Mouse (Mus musculus): ENCODE data around the gene Twf1. TPM values are rescaled to one million over a fixed set of nuclear protein-coding genes. Genes with fewer than 3 reads are reported as not detected.

The Twf1 gene
- total RNA-seq, 2 experiments from 2014 or later: 5.1 to 8.2 TPM

- no peak for DNase-seq (ENCODE audit: low spot score)
These were observed 15.0 kb downstream of the Twf1 start for GRCm38 (mm10) chr15:94574566-94575268.

GRCm38 (mm10) chr15:94572746-94573145 lies 16.9 kb downstream of the Twf1 start:
- no peak for DNase-seq (ENCODE audit: low spot score)

GRCm38 (mm10) chr15:94571501-94571900 lies 18.2 kb downstream of the Twf1 start:
- no peak for DNase-seq (ENCODE audit: low spot score)

GRCm38 (mm10) chr15:94568496-94569182 lies 21.1 kb downstream of the Twf1 start:
- DNase-seq (ENCODE audit: low spot score): no peak

DNA sequence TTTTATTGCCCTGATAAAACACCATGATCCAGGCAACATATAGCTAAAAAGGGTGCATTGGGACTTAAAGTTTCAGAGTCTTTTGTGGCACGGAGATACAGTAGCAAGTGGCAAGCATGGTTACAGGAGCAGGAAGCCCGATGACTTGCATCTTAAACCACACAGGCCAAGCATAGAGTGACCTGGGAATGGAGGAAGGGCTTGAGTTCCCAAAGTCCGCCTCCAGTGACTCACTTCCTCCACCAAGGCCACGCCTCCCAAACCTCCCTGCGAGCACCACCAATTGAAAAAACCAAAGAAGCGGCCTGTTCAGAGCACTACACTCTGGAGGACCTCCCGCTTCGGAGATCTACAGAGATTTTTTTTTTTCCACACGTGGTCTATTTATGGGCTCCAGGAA lies 23.8 kb downstream of the Twf1 start:
- DNase-seq (ENCODE audit: low spot score): no peak

GRCm38 (mm10) chr15:94564909-94565308 lies 24.8 kb downstream of the Twf1 start:
- DNase-seq (ENCODE audit: low spot score): no peak

GRCm38 (mm10) chr15:94558895-94559656 lies 30.6 kb downstream of the Twf1 start:
- no peak for DNase-seq (ENCODE audit: low spot score)

DNA sequence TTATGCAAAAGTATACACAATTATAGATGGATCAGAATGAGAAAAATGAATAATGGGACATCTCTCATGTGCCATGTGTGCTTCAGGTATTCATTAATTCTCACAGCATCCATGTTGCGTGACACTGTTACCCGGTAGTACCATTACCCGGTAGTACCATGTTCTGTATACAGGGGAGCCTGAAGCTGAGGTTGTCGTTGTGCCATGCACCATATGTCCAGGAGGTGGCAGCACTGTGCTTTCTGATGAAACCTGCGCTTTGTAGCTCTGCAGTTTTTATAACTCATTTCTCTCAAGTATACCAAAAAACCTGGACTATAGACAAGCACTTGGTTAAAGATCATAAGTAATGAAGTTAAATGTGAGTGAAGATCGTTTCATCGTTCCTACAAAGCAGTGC lies 32.2 kb downstream of the Twf1 start:
- peak; percentile 80 for DNase-seq (ENCODE audit: low spot score)

DNA sequence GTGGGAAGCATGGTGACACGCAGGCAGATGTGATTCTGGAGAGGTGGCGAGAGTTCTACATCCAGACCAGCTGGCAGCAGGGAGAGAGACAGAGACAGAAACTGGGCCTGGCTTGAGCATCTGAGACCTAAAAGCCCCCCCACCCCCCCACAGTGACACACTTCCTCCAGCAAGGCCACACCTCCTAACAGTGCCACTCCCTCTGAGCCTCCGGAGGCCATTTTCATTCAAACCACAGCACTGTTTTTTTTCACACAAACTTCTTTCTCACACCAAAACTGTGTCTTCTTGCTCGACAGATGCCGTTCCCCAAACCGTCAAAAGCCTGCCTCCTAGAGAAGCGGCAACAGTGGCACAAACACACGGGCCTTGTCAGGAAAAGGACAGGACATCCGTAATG lies 36.2 kb downstream of the Twf1 start:
- no peak for DNase-seq (ENCODE audit: low spot score)

GRCm38 (mm10) chr15:94544844-94545243 lies 44.8 kb downstream of the Twf1 start:
- no peak for DNase-seq (ENCODE audit: low spot score)

DNA sequence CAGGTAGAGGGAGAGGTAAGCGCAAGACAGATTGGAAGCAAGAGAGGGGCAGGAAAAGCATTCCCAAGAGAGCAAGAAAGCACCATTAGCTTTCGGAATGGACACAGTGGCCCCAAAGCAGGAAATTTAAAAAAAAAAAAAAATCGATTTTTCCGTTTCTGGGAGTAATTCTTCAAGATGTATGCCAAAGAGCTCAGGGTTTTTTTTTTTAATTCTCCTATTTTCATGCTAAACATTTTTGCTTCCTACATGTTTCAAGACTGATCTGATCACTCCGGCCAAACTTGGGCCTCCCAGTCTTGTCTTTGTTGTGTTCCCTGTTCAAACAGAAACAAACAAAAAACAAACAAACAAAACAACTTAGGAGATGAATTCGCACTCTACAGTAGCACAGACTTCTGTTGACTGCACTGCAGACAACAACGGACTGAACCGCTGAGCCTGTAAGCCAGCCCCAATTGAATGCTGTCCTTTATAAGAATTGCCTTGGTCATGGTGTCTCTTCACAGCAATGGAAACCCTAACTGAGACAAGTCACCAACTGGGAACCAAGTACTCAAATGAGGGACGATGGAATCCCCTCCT lies 45.5 kb downstream of the Twf1 start:
- no peak for DNase-seq (ENCODE audit: low spot score)

DNA sequence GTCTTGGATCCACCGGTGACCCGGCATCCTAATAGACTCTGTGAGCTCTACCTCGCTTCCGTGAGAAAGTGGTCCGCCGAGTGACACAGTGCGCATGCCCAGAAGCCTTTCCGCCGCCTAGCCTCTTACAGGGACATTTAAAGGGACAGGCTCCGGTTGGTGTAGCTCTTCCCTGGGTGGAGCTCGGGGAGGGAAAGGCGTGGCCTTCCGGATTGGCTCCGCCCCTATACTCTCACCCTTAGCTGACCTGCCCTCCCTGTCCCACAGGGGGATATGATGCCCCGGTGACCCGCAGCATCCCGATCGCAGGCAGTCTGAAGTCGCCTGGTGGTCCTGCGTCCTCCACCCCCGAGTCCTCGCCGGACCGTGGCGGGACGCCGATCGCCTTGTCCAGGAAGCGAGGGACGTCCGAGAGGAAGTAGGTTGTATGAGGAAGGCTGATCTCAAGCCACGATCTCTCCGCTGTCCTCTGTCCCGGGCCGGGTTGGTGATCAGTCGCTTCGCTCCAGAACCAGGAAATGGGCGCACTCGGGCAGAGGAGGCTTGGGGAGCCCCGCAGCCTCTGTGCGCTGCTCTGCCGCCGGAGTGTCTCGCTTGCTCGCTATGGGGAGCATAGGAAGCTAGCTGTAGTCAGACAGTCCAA lies 46.2 kb downstream of the Twf1 start, which contains the start of the genes Pus7l and Irak4:
Gene Pus7l, minus strand, starts transcription at position 139 of the 643 bp plus-strand sequence.
Gene Irak4, plus strand, starts transcription at position 235 of the 643 bp plus-strand sequence.
- DNase-seq (ENCODE audit: low spot score): peak; percentile 93

DNA sequence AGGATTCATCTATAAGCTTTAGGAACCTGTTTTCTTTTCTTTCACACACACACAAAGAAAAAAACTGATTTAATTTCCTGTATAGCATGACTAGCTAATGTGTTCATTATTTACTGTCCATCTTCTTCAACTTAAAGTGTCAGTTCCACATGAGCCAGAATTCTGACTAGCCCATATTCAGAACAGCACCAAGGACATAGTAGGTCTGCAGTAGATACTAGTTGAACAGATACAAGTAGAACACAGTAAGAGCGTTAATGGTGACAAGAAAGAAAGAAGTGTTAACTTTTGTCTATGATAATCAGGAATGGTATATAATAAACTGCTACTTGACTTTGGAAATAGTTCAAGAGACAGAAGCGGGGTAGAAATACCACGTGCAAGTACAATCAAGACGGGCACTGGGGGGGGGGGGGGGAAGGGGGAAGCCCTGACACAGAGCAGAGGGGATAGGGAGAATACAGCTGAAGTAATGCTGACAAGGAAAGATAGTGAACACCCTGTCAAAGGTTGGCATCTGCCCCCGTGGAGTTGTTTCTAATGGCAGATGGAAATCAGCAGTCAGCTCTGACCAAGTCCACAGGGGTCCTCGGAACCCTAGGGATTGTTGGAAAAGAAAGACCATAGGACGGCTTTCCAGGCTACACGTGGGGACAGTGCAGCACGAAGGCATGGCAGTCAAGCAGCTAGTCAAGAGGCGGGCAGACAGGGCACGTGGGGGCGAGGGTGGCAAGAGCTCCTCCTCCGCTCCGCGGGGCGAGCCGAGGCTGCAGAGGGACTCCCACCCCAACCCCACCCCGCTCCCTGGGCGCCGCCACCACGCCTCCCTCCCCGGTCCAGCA lies 46.9 kb downstream of the Twf1 start:
- no peak for DNase-seq (ENCODE audit: low spot score)

DNA sequence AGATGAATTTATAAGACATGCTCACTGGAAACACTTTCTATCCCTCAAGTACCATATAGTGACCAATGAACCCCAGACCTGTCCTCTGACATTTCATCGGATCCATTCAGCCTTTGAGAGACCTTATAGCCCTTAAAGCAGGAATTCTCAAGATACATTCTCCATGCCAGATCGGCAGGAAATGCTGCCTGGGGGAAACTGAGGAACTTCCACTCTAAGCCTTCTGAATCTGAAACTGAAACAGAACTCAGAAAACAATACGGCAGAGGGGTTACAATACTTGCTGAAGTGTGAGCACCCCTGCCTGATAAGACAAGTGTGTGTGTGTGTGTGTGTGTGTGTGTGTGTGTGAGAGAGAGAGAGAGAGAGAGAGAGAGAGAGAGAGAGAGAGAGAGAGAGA lies 50.4 kb downstream of the Twf1 start:
- DNase-seq (ENCODE audit: low spot score): no peak

- DNase-seq (ENCODE audit: low spot score): no peak
These were observed 54.2 kb downstream of the Twf1 start for GRCm38 (mm10) chr15:94535521-94535920.

GRCm38 (mm10) chr15:94532956-94533355 lies 56.7 kb downstream of the Twf1 start:
- DNase-seq (ENCODE audit: low spot score): no peak

DNA sequence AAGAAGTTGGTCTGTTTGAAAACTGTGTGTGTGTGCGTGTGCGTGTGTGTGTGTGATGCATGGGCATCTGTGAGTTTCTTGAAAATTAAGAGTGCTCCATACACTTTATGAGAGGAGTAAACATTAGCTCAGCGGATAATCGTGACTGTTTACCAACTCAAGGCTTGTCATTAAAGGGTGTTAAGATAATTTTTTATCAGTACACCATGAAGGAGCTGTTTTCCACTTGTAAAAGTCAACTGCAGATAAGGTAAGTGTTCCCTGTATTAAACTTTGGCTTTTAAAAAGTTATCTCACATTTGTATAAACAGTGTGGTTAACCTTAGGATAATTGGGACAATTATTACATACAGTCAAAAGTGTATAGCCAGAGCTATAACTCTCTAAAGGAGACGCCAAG lies 57.4 kb downstream of the Twf1 start:
- DNase-seq (ENCODE audit: low spot score): no peak

DNA sequence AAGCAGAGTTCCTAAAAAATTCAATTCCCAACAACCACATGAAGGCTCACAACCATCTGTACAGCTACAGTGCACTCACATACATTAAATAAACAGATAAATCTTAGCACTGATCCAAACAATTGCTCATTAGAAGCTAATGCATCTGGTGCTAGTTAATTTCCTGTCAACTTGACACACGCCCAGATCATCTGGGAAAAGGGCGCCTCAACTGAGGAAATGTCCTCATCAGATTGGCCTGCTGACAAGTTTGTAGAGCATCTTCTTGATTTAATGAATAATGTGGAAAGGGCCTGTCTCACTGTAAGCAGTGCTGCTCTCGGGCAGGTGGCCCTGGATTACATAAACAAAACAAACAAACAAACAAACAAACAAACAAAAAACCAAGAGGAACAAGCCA lies 59.2 kb downstream of the Twf1 start:
- DNase-seq (ENCODE audit: low spot score): no peak

Measured in gastrocnemius, adult 18-20 months (tissue).